Mouse (Mus musculus) heart, adult 11 months (tissue): ENCODE data around the gene Olfr357.

ENCODE experiments used
- DNase-seq: peaks from one replicate; pipeline ENCODE4 v3.0.0; 2022

Gene Olfr357

DNA sequence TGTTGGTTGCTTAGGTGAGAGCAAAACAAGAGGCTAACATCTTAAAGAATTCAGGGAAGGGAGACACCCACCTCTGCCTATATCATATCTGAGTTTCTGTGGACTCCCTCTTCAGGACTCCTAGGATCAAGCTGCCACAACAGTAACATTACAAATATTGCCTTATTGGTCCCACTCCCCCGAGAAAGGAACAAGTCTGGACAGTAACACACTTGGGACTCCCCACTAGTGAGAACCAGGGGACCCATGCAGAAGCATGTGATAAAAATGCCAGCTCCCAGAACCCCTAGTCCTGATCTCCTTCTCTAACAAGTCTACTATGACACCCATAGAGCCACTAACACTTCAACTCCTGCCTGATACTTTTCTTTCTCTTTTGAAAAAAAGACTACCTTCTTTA is at the start of gene Olfr357:
TSS of gene Olfr357 (plus strand) at position 301 of the 400 bp plus-strand sequence.
- DNase-seq = no peak

DNA sequence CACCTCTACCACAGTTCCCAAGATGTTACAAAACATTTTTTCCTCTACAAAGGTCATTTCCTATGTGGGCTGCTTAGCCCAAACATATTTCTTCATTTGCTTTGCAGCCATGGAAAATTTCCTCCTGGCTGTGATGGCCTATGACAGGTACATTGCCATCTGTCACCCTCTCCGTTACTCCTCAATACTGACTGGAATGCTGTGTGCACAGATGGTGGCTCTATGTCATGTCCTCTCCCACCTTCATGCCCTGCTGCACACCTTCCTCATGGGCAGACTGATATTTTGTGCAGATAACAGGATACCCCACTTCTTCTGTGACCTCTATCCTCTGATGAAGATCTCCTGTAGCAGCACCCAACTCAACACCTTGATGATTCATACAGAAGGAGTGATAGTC is 3.4 kb downstream of the Olfr357 start:
- no peak for DNase-seq

DNA sequence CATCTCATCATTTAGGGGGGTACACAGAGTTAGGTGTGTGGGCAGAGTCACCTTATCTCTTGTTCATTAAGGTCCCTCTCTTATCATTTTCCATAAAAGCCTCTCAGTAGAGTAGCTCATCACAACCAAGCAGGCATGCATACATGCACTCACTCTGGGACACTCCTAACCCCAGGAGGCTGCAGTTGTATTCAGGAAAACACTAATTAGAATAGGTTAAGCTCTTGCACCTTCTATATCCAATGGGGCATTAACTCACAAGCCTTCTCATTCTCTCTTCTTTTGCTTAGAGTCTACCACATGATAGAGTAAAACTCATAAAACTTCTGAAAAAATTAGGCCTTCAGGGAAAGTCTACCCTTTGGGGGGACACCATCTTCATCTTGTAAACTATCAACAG is 15.6 kb downstream of the Olfr357 start, which contains the start of gene Olfr358:
TSS of gene Olfr358 (minus strand) at position 101 of the 400 bp plus-strand sequence.
- DNase-seq = no peak
